Mouse (Mus musculus) lung, embryonic 14.5 days (tissue): ENCODE measurements around the gene Inava. TPM values are rescaled to one million over a fixed set of nuclear protein-coding genes. Genes with fewer than 3 reads are reported as not detected.

Experiments
- ATAC-seq: fragments of 200-750 bp; cut with Nextera tagmentation; 2 replicates; pipeline ENCODE4 v1.8.0; 2017; ENCODE audit warnings: mild to moderate bottlenecking, moderate TSS enrichment, moderate library complexity; ENCODE audit not compliant: insufficient read depth
- DNase-seq: peaks from one replicate; pipeline ENCODE4 v3.0.0-alpha.2; 2015
- H3K27ac ChIP-seq: fragments of 300-500 bp; sonication (generic); 2 replicates; pipeline ENCODE4 v1.5.1; 2014; ENCODE audit warnings: low read depth, mild to moderate bottlenecking, moderate library complexity
- H3K27me3 ChIP-seq: fragments of 300-500 bp; sonication (generic); 2 replicates; pipeline ENCODE4 v1.6.1; 2014; ENCODE audit warnings: low read length, control low read depth; ENCODE audit not compliant: insufficient read depth
- H3K36me3 ChIP-seq: fragments of 300-500 bp; sonication (generic); 2 replicates; pipeline ENCODE4 v1.6.1; 2014; ENCODE audit warnings: control low read depth; ENCODE audit not compliant: insufficient read depth
- H3K4me1 ChIP-seq: fragments of 300-500 bp; sonication (generic); 2 replicates; pipeline ENCODE4 v1.6.1; 2014; ENCODE audit warnings: antibody characterized with exemption, control low read depth; ENCODE audit not compliant: insufficient read depth
- H3K4me2 ChIP-seq: fragments of 300-500 bp; sonication (generic); 2 replicates; pipeline ENCODE4 v1.6.1; 2014; ENCODE audit warnings: mild to moderate bottlenecking
- H3K4me3 ChIP-seq: fragments of 300-500 bp; sonication (generic); 2 replicates; pipeline ENCODE4 v1.5.1; 2014; ENCODE audit warnings: low read depth, low read length
- H3K9ac ChIP-seq: fragments of 300-500 bp; sonication (generic); 2 replicates; pipeline ENCODE4 v1.6.1; 2014
- H3K9me3 ChIP-seq: fragments of 300-500 bp; sonication (generic); 2 replicates; pipeline ENCODE4 v1.6.1; 2016; ENCODE audit warnings: low read depth, low read length, control low read depth
- CTCF ChIP-seq: IDR thresholded peaks from 2 replicates; pipeline ENCODE4 v1.5.1; 2016; ENCODE audit warnings: antibody characterized with exemption, low read depth
- WGBS: fragments of 180-500 bp; shearing (Covaris S2); extraction: QIAGEN DNeasy Blood & Tissue Kit; methylation state at CpG from one replicate; pipeline ENCODE4 v1.1.7; 2014; 5-methylcytosine and 5-hydroxymethylcytosine counted together
- polyA plus RNA-seq: library from polyadenylated mRNA; unstranded; fragments of >200 nt; fragmentation: Nextera tagmentation; extraction: Ambion mirVana; gene quantifications from 2 replicates; pipeline ENCODE4 v1.2.1, GENCODE M21; 2014

The Inava gene
- polyA plus RNA-seq, 1 experiment from 2014 or later, result 15.9 TPM

DNA sequence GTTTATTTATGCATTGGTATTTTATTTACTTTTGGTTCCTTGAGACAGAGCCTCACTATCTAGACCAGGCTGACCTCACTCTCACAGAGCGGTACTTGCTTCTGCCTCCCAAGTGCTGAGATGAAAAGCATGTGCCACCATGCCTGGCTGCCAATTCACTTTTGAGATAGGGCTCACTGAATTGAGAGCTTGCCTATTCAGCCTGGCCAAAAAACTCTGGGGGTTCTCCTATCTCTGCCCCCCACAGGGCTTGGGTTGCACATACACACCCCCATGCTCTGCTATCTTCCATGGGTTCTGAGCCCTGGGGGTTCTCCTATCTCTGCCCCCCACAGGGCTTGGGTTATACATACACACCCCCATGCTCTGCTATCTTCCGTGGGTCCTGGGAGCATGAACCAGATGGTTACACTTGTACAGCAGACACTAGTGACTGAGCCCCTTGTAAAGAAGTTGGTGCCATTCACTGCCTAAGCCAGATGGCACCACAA, 54.5 kb downstream of the Inava start:
- 40% methylated on average over 2 of the region's 2 CpGs for WGBS
- TF ChIP-seq CTCF, result no peak
- no peak for ATAC-seq
- Histone ChIP-seq H3K4me1 (no peaks in the 10 kb centered on the region), H3K4me3 (no peak overlapping the region), H3K4me2 (no peak overlapping the region), H3K9ac (no peak overlapping the region), H3K27ac (no peak overlapping the region), H3K9me3 (no peaks in the 10 kb centered on the region), H3K36me3 (peaks cover 11% of the 10 kb centered on the region; the same call in 1 of the 2 replicates), H3K27me3 (no peaks in the 10 kb centered on the region)
- no peak for DNase-seq

DNA sequence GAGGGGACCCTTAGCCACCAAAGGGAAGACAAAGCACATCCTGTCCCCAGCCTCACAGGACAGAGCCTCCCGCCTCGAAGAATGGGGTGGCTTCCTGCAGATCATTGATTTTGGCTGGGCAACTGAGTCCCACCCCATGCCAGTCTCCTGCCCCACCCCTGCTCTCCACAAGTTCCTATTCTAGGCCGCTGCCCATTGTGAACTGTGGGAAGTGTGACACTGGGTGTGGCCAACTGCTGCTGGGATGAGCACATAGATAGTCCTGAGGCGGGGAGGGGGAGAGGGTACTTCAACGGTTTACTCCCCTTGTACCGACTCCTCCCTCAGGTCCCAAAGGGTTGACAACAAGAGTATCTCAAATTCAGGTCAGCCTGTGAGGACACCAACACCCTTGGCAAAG, 55.3 kb downstream of the Inava start:
- no peak overlapping the region for H3K4me2 ChIP-seq
- WGBS, result 45% methylated on average over 6 of the region's 6 CpGs
- no peaks in the 10 kb centered on the region for H3K27me3 ChIP-seq
- DNase-seq (no peak), ATAC-seq (no peak)
- H3K9me3 ChIP-seq, result no peaks in the 10 kb centered on the region
- H3K4me1 ChIP-seq, result no peaks in the 10 kb centered on the region; the same call in 1 of the 2 replicates
- H3K9ac ChIP-seq, result no peak overlapping the region
- no peak overlapping the region for H3K4me3 ChIP-seq
- TF ChIP-seq CTCF, result no peak
- no peak overlapping the region for H3K27ac ChIP-seq
- H3K36me3 ChIP-seq, result peaks cover 11% of the 10 kb centered on the region; the same call in 1 of the 2 replicates

DNA sequence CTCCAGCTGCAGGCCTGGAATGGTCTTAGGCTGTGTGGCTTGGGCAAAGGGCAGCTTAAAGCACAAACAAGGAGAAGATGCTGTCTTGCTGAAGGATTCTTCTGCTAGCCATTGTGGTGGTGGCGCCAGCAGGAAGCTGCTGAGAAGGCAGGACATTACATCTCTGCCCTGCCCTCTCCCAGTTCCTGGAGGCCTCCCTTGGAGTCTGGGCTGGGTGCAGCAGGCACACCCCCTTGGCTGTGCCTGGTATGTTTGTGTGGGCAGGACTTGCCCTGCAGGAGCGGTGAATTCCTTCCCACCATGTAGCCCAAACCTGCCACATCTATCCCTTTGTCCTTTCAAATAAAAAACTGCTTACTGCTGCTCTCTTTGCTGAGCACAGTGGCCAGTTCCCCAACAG, 57.0 kb downstream of the Inava start:
- WGBS, result 64% methylated on average over 2 of the region's 2 CpGs
- Histone ChIP-seq H3K9ac (no peak overlapping the region), H3K4me3 (no peak overlapping the region), H3K36me3 (peaks cover 14% of the 10 kb centered on the region; the same call in 1 of the 2 replicates), H3K4me1 (no peaks in the 10 kb centered on the region; the same call in 1 of the 2 replicates), H3K27me3 (no peaks in the 10 kb centered on the region), H3K4me2 (no peak overlapping the region), H3K27ac (no peak overlapping the region), H3K9me3 (no peaks in the 10 kb centered on the region)
- no peak for DNase-seq
- no peak for TF ChIP-seq CTCF
- ATAC-seq, result no peak

DNA sequence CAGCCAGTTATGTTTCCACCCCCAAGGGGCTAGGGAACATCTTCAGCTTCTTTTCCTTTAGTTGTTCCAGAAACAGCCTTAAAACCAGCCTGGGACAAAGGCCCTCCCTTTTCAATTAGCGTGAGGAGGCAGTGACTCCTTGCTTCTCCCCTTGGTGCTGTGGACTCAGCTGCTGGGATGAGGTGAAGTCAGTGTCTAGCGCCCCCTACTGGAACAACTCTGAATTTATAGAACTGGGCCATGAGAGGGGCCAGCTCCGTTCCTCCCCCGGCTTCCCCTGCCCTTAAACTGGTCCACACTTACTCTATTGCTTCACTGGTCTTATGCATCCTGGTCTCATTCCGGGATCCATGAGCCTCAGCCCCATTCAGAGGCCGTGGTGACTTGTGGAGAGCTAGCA, 58.9 kb downstream of the Inava start:
- H3K9me3 ChIP-seq, result no peaks in the 10 kb centered on the region
- H3K9ac ChIP-seq, result no peak overlapping the region
- DNase-seq (peak; percentile 78), ATAC-seq (peak; percentile 25; the same call in 1 of the 2 replicates)
- H3K4me2 ChIP-seq, result no peak overlapping the region
- 32% methylated on average over 6 of the region's 6 CpGs for WGBS
- peaks cover 22% of the 10 kb centered on the region for H3K36me3 ChIP-seq
- no peaks in the 10 kb centered on the region; the same call in 1 of the 2 replicates for H3K4me1 ChIP-seq
- no peaks in the 10 kb centered on the region for H3K27me3 ChIP-seq
- H3K4me3 ChIP-seq, result no peak overlapping the region
- no peak overlapping the region for H3K27ac ChIP-seq
- peak; percentile 82 for TF ChIP-seq CTCF

DNA sequence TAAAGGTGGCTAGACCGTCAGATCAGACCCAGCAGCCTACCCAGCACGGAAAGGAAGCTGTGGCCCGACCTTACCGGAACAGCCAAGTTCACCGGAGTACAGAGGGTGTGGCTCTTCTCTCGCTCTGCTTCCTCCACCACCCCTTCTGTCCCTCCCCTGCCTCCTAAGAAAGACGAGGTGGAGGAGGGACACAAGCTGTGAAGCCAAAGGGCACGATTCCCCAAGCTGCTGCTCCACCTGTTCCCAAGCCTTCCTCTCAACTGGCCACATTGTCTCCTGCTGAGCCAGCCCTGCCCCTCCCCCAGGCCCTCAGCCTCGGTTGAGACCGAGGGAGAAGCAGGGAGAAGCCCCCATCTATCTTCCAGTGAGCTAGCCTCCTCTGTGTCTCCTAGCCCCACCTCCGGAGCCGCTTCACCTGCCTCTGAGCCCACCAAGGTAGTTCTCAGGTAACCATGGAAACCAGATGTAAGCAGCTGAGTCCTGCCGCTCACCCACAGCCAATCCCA, 59.9 kb downstream of the Inava start:
- no peak overlapping the region for H3K27ac ChIP-seq
- ATAC-seq, result no peak
- TF ChIP-seq CTCF, result no peak
- no peaks in the 10 kb centered on the region; the same call in 1 of the 2 replicates for H3K4me1 ChIP-seq
- H3K27me3 ChIP-seq, result no peaks in the 10 kb centered on the region
- H3K9ac ChIP-seq, result no peak overlapping the region
- DNase-seq, result peak; percentile 36
- H3K4me3 ChIP-seq, result no peak overlapping the region
- H3K9me3 ChIP-seq, result no peaks in the 10 kb centered on the region
- peak overlapping the region; percentile 42 for H3K4me2 ChIP-seq
- whole genome bisulfite sequencing, result 22% methylated on average over 13 of the region's 13 CpGs
- H3K36me3 ChIP-seq, result peaks cover 22% of the 10 kb centered on the region

DNA sequence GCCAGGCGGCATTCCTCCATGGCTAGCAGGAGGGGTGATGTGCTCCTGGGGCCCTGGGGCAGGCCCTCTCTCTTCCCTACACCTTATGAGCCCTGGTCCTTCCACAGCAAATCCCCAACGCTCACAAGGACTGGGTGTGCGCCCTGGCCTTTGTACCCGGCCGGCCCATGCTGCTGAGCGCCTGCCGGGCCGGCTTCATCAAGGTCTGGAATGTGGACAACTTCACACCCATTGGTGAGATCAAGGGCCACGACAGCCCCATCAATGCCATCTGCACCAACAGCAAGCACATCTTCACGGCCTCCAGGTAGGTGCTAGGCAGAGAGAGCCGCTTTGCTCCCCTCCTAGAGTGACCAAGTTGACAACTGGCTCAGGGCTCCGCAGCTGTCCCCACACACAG, 61.4 kb downstream of the Inava start:
- Histone ChIP-seq H3K4me1 (no peaks in the 10 kb centered on the region; the same call in 1 of the 2 replicates), H3K9me3 (no peaks in the 10 kb centered on the region), H3K27ac (no peak overlapping the region), H3K4me3 (no peak overlapping the region), H3K4me2 (no peak overlapping the region), H3K36me3 (peaks cover 22% of the 10 kb centered on the region), H3K9ac (no peak overlapping the region), H3K27me3 (no peaks in the 10 kb centered on the region)
- no peak for DNase-seq
- WGBS, result 65% methylated on average over 12 of the region's 12 CpGs
- no peak for ATAC-seq
- no peak for TF ChIP-seq CTCF

DNA sequence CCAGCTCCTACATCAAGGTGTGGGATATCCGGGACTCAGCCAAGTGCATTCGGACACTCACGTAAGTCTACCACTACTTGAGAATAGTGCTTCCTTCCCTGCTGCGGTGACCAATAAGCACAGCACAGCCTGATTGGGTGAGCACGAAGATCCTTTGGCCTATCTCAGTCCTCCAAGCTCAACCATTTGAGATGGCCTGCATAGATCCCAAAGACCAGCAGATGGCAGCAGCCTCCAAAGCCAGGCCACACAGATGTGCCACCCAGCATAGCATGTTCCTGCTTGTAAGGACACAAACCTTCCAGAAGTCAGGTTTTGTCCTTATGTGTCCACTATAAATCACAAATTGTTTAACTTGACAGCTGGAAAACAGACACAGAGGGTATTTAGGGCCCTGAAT, 64.0 kb downstream of the Inava start:
- H3K4me2 ChIP-seq, result no peak overlapping the region
- no peak overlapping the region for H3K9ac ChIP-seq
- H3K4me1 ChIP-seq, result no peaks in the 10 kb centered on the region; the same call in 1 of the 2 replicates
- no peak overlapping the region for H3K4me3 ChIP-seq
- no peaks in the 10 kb centered on the region for H3K9me3 ChIP-seq
- H3K27ac ChIP-seq, result no peak overlapping the region
- WGBS, result 2% methylated on average over 5 of the region's 5 CpGs
- ATAC-seq (peak; percentile 86), DNase-seq (peak; percentile 94)
- H3K36me3 ChIP-seq, result peaks cover 17% of the 10 kb centered on the region
- H3K27me3 ChIP-seq, result no peaks in the 10 kb centered on the region
- peak; percentile 97 for TF ChIP-seq CTCF
